Mouse (Mus musculus) limb, embryonic 15.5 days (tissue): ENCODE data around the gene Igsf6. TPM values are rescaled to one million over a fixed set of nuclear protein-coding genes. Genes with fewer than 3 reads are reported as not detected.

Experiments
- ATAC-seq: fragments of 200-750 bp; cut with Nextera tagmentation; 2 replicates; pipeline ENCODE4 v1.8.0; 2017; ENCODE audit warnings: low read depth, moderate TSS enrichment; ENCODE audit not compliant: insufficient number of reproducible peaks, low FRiP score, low TSS enrichment
- H3K27ac ChIP-seq: fragments of 300-500 bp; sonication (generic); 2 replicates; pipeline ENCODE4 v1.5.1; 2015; ENCODE audit warnings: moderate library complexity, mild to moderate bottlenecking, inconsistent platforms
- H3K27me3 ChIP-seq: fragments of 300-500 bp; sonication (generic); 2 replicates; pipeline ENCODE4 v1.6.1; 2015; ENCODE audit warnings: inconsistent platforms
- H3K36me3 ChIP-seq: fragments of 300-500 bp; sonication (generic); 2 replicates; pipeline ENCODE4 v1.6.1; 2015; ENCODE audit warnings: inconsistent platforms
- H3K4me1 ChIP-seq: fragments of 300-500 bp; sonication (generic); 2 replicates; pipeline ENCODE4 v1.6.1; 2015; ENCODE audit warnings: inconsistent platforms
- H3K4me2 ChIP-seq: fragments of 300-500 bp; sonication (generic); 2 replicates; pipeline ENCODE4 v1.6.1; 2015; ENCODE audit warnings: mild to moderate bottlenecking, inconsistent platforms
- H3K4me3 ChIP-seq: fragments of 300-500 bp; sonication (generic); 2 replicates; pipeline ENCODE4 v1.5.1; 2015; ENCODE audit warnings: mild to moderate bottlenecking, inconsistent platforms
- H3K9ac ChIP-seq: fragments of 300-500 bp; sonication (generic); 2 replicates; pipeline ENCODE4 v1.6.1; 2015; ENCODE audit warnings: inconsistent platforms
- H3K9me3 ChIP-seq: fragments of 300-500 bp; sonication (generic); 2 replicates; pipeline ENCODE4 v1.6.1; 2016; ENCODE audit warnings: inconsistent platforms
- WGBS: fragments of 180-500 bp; shearing (Covaris S2); methylation state at CpG from one replicate; pipeline ENCODE4 v1.1.7; 2015; 5-methylcytosine and 5-hydroxymethylcytosine counted together
- polyA plus RNA-seq: library from polyadenylated mRNA; unstranded; fragments of >200 nt; fragmentation: Nextera tagmentation; extraction: Ambion mirVana; gene quantifications from 2 replicates; pipeline ENCODE4 v1.2.1, GENCODE M21; 2015

Gene Igsf6
- polyA plus RNA-seq, 1 experiment from 2014 or later = 2.4 TPM

DNA sequence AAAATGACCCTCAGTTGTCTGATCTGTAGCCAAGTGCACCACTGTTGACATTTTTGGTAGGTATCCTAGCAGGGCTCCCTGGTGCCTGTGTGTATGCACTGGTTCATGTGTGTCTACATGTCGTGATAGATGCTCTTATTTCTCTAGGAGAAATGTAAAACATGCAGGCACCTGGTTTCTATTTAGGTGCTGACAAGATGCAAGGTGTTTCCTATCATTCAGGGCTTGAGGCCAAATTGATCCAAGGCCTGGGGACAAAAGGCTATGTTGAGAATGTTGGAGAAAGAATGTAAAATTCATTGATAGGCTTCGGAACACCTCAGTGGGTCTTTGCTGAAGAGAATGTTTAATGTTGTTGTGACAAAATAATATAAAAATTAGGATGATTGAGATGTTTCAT lies 7.4 kb upstream of the Igsf6 start:
- H3K4me1 ChIP-seq = peaks cover 23% of the 10 kb centered on the region
- no peak overlapping the region for H3K9ac ChIP-seq
- no peaks in the 10 kb centered on the region for H3K9me3 ChIP-seq
- H3K36me3 ChIP-seq = peaks cover 16% of the 10 kb centered on the region
- H3K4me2 ChIP-seq = no peak overlapping the region
- H3K4me3 ChIP-seq = no peak overlapping the region
- no peaks in the 10 kb centered on the region for H3K27me3 ChIP-seq
- ATAC-seq = no peak
- WGBS = 48% methylated on average over 2 of the region's 2 CpGs
- no peak overlapping the region for H3K27ac ChIP-seq

DNA sequence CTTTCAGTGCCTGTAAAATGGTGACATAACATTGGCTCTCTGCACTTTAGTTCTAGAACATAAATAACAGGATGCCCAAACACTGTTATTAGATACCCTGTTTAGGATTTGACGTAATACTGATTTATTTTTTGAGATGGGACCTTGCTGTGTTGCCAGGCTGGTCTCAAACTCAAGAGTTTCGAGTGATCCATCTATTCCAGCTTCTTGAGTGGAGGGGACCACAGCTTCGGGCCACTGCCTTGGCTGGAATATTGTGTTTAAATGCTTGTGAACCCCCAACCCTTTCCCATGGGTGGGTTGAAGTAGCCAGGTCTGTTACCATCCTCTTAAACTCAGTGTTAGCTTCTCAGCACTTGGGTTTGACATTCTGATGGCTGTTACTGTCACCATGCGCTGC lies 7.0 kb upstream of the Igsf6 start, which contains the start of gene Otoa:
Gene Otoa, plus strand, starts transcription at position 301 of the 400 bp plus-strand sequence.
- Histone ChIP-seq H3K9ac (no peak within 1 kb of the TSS), H3K4me3 (no peak within 1 kb of the TSS), H3K36me3 (peaks cover 18% of the 10 kb centered on the region), H3K4me1 (peaks cover 22% of the 10 kb centered on the region), H3K9me3 (no peaks in the 10 kb centered on the region), H3K27ac (no peak within 1 kb of the TSS), H3K27me3 (no peaks in the 10 kb centered on the region), H3K4me2 (no peak within 1 kb of the TSS)
- ATAC-seq = no peak
- WGBS = 70% methylated on average over 4 of the region's 4 CpGs

DNA sequence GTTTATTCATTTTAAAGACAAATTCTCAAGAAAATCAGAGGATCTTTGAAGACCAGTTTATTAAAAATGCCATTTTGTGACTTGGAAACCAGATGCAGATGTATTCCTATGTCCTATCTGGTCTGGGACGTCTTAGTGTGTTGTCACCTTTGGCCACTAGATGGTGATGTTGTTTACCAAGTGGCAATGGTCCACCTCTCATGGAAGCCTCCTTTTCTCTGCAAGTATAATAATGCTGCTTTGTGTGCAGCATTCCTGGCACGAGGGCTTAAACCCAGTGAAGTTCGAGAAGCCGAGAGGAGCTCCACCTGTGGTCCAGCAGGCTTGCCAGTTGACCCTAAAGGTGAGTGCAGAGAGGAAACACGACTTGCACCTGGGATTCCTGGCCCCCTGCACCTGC lies 3.5 kb upstream of the Igsf6 start:
- no peak overlapping the region for H3K4me2 ChIP-seq
- 0 out of 2 replicates have a peak, but pooled peaks cover 2% of the 10 kb centered on the region for H3K4me1 ChIP-seq
- 17% methylated on average over 5 of the region's 5 CpGs for WGBS
- ATAC-seq = no peak
- H3K36me3 ChIP-seq = peaks cover 30% of the 10 kb centered on the region
- H3K27me3 ChIP-seq = no peaks in the 10 kb centered on the region
- no peak overlapping the region for H3K27ac ChIP-seq
- H3K9ac ChIP-seq = no peak overlapping the region
- no peaks in the 10 kb centered on the region for H3K9me3 ChIP-seq
- H3K4me3 ChIP-seq = no peak overlapping the region

DNA sequence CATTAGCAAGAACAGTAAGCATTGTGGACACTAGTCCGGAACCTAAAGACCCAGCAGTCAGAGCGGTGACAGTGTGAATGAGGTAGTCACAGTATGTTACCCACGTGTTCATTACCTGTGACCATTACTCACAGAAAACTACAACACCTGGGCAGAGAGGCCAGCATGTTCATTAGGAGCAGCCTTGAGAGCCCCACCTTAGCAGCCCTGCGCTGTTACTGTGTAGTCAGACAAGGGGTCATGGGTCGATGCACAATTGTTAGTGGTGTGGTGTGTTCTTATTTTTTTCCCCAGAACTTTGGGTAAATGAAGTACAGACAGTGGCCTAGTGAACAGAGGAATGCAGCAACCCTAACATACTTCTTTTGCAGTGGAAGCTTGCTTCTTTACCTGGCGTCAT lies 2.9 kb upstream of the Igsf6 start:
- Histone ChIP-seq H3K4me1 (no peaks in the 10 kb centered on the region), H3K9ac (no peak overlapping the region), H3K4me2 (no peak overlapping the region), H3K36me3 (peaks cover 30% of the 10 kb centered on the region), H3K27me3 (no peaks in the 10 kb centered on the region), H3K9me3 (no peaks in the 10 kb centered on the region), H3K4me3 (no peak overlapping the region), H3K27ac (no peak overlapping the region)
- no peak for ATAC-seq
- 86% methylated on average over 6 of the region's 6 CpGs for WGBS

DNA sequence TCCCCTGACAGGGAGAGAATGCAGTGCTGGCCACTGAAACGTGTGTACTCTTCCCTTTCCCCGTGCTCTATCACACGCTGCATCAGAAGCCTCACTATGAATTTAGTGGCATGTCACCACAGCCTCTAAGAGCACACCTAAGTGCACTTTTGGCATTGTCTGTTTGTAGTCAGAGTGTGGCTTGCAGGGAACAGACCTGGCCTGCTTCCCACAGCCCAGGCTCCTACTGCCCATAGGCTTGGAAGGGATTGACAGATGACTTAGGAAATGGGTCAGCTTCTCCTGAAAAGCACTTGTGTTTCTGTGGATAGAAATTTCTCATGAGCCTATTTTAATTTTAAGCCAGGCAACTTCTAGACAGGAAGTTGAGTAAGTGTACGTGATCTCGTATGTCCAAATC lies 1.0 kb upstream of the Igsf6 start:
- no peak overlapping the region for H3K4me3 ChIP-seq
- H3K4me2 ChIP-seq = no peak overlapping the region
- H3K36me3 ChIP-seq = peaks cover 42% of the 10 kb centered on the region
- 78% methylated on average over 5 of the region's 5 CpGs for WGBS
- no peaks in the 10 kb centered on the region for H3K27me3 ChIP-seq
- H3K27ac ChIP-seq = no peak overlapping the region
- no peaks in the 10 kb centered on the region for H3K4me1 ChIP-seq
- no peaks in the 10 kb centered on the region for H3K9me3 ChIP-seq
- ATAC-seq = no peak
- no peak overlapping the region for H3K9ac ChIP-seq

DNA sequence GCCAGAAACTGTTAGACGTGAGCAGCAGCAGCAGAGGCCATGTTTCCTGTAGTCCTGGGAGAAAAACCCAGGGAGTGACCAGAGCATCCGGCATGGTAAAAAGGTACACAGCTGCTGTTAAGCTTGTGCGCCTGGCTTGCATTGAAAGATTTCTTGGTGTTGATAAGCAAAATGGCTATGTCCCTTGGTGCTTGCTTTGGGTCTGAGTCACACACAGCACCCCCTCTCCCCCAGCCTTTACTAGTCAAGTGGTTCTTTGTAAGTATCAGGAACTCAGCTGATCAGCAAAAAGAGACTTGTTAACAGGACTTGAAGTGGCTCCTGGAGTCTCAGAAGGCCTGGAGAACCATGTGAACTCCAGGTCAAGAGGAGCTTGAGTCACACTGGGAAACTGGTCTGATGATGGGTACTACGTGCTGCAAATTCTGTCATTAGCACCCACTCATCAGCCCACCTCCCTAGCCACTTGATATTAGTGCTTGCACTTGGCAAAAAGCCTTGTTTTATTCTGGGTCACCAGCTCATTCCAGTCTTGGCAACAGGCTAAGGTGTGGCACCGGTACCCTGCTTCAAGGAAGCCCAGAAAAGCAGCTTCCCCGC lies 529 bp upstream of the Igsf6 start:
- ATAC-seq = no peak
- WGBS = 74% methylated on average over 6 of the region's 6 CpGs
- H3K9ac ChIP-seq = no peak overlapping the region
- H3K4me1 ChIP-seq = no peaks in the 10 kb centered on the region
- H3K27me3 ChIP-seq = no peaks in the 10 kb centered on the region
- H3K4me3 ChIP-seq = no peak overlapping the region
- peaks cover 46% of the 10 kb centered on the region for H3K36me3 ChIP-seq
- H3K4me2 ChIP-seq = no peak overlapping the region
- no peaks in the 10 kb centered on the region for H3K9me3 ChIP-seq
- H3K27ac ChIP-seq = no peak overlapping the region; the same call in 1 of the 2 replicates

DNA sequence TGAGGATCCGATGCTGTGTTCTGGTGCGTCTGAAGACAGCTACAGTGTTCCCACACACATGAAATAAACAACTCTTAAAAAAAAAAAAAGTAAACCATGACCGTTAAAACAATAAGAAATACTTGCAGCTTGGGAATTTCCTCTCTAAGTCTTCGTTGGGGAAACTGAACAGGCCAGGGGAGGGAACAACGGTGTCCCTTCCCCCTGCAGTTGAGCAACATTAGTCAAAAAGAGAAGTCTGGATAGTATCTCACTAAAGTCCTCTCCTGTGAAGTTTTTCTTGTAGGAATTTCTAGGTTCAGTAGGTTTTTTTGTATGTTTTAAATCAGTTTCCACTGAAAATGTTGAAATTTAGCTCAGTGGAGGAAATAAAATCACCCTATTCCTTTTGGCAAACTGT lies 1.9 kb downstream of the Igsf6 start:
- no peaks in the 10 kb centered on the region for H3K27me3 ChIP-seq
- H3K4me2 ChIP-seq = no peak overlapping the region
- H3K27ac ChIP-seq = no peak overlapping the region
- 77% methylated on average over 5 of the region's 5 CpGs for WGBS
- no peaks in the 10 kb centered on the region for H3K4me1 ChIP-seq
- H3K36me3 ChIP-seq = peaks cover 46% of the 10 kb centered on the region
- no peak overlapping the region for H3K4me3 ChIP-seq
- no peak overlapping the region for H3K9ac ChIP-seq
- no peak for ATAC-seq
- no peaks in the 10 kb centered on the region for H3K9me3 ChIP-seq

DNA sequence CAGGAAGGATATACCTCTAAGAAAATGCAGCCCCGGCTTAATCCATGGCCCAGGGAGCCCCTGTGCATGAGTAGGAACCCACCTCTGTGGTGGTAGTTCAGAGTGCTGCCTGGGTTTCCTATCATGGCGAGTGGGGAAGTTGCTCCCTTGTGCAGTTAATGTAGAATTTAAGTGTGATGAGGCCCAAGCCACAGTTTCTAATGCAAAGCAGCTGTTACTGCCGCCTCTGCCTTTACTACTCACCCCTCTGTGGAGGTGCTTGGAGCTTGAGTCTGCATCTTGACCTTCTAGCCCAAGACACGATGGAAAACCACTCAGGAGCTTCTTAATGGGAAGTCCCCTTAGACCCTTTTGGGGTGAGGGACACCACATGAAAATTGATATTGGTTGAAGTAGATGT lies 3.1 kb downstream of the Igsf6 start:
- Histone ChIP-seq H3K36me3 (peaks cover 41% of the 10 kb centered on the region), H3K9ac (no peak overlapping the region), H3K4me3 (no peak overlapping the region), H3K27ac (no peak overlapping the region), H3K4me1 (no peaks in the 10 kb centered on the region), H3K4me2 (no peak overlapping the region), H3K9me3 (no peaks in the 10 kb centered on the region), H3K27me3 (no peaks in the 10 kb centered on the region)
- no peak for ATAC-seq
- 68% methylated on average over 4 of the region's 4 CpGs for WGBS

DNA sequence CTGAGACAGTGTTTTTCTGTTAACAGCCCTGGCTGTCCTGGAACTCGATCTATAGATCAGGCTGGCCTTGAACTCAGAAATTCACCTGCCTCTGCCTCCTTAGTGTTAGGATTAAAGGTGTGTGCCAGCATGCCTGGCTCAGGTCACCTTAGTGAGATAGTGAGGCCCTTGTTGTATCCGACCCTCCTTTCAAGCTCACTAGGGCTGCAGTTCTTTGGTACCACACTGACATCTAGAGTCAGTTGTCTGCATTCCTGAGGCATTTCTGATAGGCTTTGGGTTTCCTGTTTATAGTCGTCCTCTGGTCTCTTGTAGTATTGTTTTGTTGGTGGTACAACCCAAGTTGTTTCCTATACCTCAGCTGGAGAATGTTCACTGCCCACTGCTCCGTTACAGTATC lies 10.1 kb downstream of the Igsf6 start:
- H3K9me3 ChIP-seq = no peaks in the 10 kb centered on the region
- no peak for ATAC-seq

DNA sequence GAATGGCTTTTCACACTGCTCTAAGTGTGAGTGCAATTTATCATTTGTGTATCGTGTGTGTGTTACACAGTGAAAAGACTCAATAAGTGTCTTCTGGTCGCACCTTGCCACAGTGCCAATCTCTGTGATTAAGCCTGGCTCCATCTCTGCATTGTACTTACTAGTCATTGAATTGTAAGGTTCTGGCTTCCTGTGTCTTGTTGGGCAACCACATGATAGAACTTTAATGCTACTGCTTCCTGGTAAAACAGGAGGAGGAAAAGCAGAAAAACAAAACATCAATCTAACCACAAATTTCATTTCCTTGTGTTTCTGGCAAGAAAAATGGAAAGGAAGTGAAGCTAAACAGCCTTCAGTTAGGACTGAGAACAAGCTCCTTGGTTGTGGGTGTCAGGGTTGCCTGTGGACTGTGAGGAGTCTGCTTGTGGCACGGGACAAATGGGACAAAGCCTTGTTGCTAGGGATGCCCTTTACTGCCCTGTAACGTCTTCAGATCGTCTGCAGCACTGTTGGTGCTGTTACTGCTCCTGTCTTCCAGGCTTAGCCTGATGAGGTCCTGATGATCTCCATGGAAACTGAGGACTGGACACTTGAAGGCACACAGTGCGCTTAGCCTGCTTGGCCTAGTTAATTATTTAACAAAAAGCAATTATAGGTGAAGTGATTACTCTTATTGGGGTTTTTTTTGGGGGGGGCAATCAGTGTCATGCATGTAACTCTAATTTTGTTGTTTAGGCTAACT lies 14.7 kb downstream of the Igsf6 start:
- ATAC-seq = no peak
- no peak overlapping the region for H3K9ac ChIP-seq
- H3K27ac ChIP-seq = no peak overlapping the region
- H3K27me3 ChIP-seq = no peaks in the 10 kb centered on the region
- no peaks in the 10 kb centered on the region for H3K4me1 ChIP-seq
- WGBS = 68% methylated on average over 6 of the region's 6 CpGs
- H3K4me3 ChIP-seq = no peak overlapping the region
- no peaks in the 10 kb centered on the region for H3K9me3 ChIP-seq
- H3K36me3 ChIP-seq = peaks cover 49% of the 10 kb centered on the region
- no peak overlapping the region for H3K4me2 ChIP-seq

More for the DNA sequence above, 10.1 kb downstream of the Igsf6 start:
- H3K4me1 ChIP-seq = no peaks in the 10 kb centered on the region
- H3K27me3 ChIP-seq = no peaks in the 10 kb centered on the region
- 52% methylated on average over 4 of the region's 4 CpGs for WGBS
- no peak overlapping the region for H3K9ac ChIP-seq
- H3K4me2 ChIP-seq = no peak overlapping the region
- H3K27ac ChIP-seq = no peak overlapping the region
- H3K36me3 ChIP-seq = peaks cover 34% of the 10 kb centered on the region
- H3K4me3 ChIP-seq = no peak overlapping the region

DNA sequence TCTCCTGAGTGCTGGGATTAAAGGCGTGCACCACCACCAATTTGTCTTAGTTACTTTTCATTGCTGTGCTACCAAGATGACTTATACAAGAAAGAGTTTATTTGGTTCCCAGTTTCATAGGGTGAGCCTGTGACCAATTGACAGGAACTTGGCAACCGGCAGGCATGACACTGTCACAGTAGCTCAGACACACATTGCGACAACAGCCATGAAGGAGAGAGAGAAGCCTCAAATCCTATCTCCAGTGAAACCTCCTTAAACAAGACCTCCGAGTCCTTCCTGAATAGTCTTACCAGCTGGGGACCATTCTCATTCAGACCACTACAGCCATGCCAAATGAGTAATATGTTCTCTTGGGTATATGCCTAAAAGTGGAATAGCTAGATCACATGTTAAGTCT lies 21.3 kb downstream of the Igsf6 start:
- H3K4me1 ChIP-seq = no peaks in the 10 kb centered on the region
- no peak overlapping the region for H3K4me2 ChIP-seq
- H3K9ac ChIP-seq = no peak overlapping the region
- no peak overlapping the region for H3K27ac ChIP-seq
- H3K4me3 ChIP-seq = no peak overlapping the region
- H3K9me3 ChIP-seq = no peaks in the 10 kb centered on the region
- ATAC-seq = no peak
- 85% methylated on average over 4 of the region's 4 CpGs for WGBS
- no peaks in the 10 kb centered on the region for H3K27me3 ChIP-seq
- H3K36me3 ChIP-seq = peaks cover 55% of the 10 kb centered on the region

DNA sequence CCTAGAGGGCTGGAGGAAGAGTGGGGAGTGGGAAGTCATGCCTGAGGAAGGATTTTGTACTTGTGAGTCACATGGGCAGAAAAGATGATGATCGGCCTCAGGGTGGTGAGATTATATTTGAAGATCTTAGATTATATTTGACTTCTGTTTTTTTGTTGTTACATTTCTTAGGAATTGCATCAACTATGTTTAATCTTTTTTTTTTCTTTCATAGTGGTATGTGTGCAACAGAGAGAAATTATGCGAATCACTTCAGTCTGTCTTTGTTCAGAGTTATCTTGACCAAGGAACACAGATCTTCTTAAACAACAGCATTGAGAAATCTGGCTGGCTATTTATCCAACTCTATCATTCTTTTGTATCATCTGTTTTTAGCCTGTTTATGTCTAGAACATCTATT lies 26.7 kb downstream of the Igsf6 start:
- Histone ChIP-seq H3K27me3 (no peaks in the 10 kb centered on the region), H3K9ac (no peak overlapping the region), H3K27ac (no peak overlapping the region), H3K36me3 (peaks cover 12% of the 10 kb centered on the region; the same call in 1 of the 2 replicates), H3K4me3 (no peak overlapping the region), H3K9me3 (no peaks in the 10 kb centered on the region), H3K4me1 (0 out of 2 replicates have a peak, but pooled peaks cover 6% of the 10 kb centered on the region), H3K4me2 (no peak overlapping the region)
- WGBS = 89% methylated on average over 2 of the region's 2 CpGs
- ATAC-seq = no peak
